Mouse (Mus musculus) neural tube, embryonic 13.5 days (tissue): ENCODE measurements at regions not wholly inside any gene's neighbourhood (a gene's known extent, or its start where the extent isn't known, plus 50 kb on each side); places are given as distances from the start of the nearest gene placed in this dataset.

ENCODE experiments used
- ATAC-seq: fragments of 200-750 bp; cut with Nextera tagmentation; 2 replicates; pipeline ENCODE4 v1.8.0; 2017; ENCODE audit warnings: low read depth, mild to moderate bottlenecking, moderate TSS enrichment, moderate library complexity
- H3K27ac ChIP-seq: fragments of 300-500 bp; sonication (generic); replicated peaks from 2 replicates; pipeline ENCODE4 v1.5.1; 2015; ENCODE audit warnings: moderate library complexity, mild to moderate bottlenecking, inconsistent platforms
- H3K27me3 ChIP-seq: fragments of 300-500 bp; sonication (generic); 2 replicates; pipeline ENCODE4 v1.6.1; 2015; ENCODE audit warnings: mild to moderate bottlenecking, inconsistent platforms
- H3K36me3 ChIP-seq: fragments of 300-500 bp; sonication (generic); 2 replicates; pipeline ENCODE4 v1.6.1; 2015; ENCODE audit warnings: mild to moderate bottlenecking, inconsistent platforms
- H3K4me1 ChIP-seq: fragments of 300-500 bp; sonication (generic); replicated peaks from 2 replicates; pipeline ENCODE4 v1.6.1; 2015; ENCODE audit warnings: inconsistent platforms
- H3K4me2 ChIP-seq: fragments of 300-500 bp; sonication (generic); 2 replicates; pipeline ENCODE4 v1.6.1; 2015; ENCODE audit warnings: inconsistent platforms, mild to moderate bottlenecking, moderate library complexity
- H3K4me3 ChIP-seq: fragments of 300-500 bp; sonication (generic); 2 replicates; pipeline ENCODE4 v1.5.1; 2015; ENCODE audit warnings: mild to moderate bottlenecking, inconsistent platforms
- H3K9ac ChIP-seq: fragments of 300-500 bp; sonication (generic); 2 replicates; pipeline ENCODE4 v1.6.1; 2015; ENCODE audit warnings: moderate library complexity, mild to moderate bottlenecking, inconsistent platforms
- H3K9me3 ChIP-seq: fragments of 300-500 bp; sonication (generic); 2 replicates; pipeline ENCODE4 v1.6.1; 2016; ENCODE audit warnings: inconsistent platforms
- WGBS: fragments of 180-500 bp; shearing (Covaris S2); methylation state at CpG from one replicate; pipeline ENCODE4 v1.1.7; 2015; 5-methylcytosine and 5-hydroxymethylcytosine counted together

GRCm38 (mm10) chr9:33445902-33446301, 809.9 kb downstream of the Ets1 start:
- Histone ChIP-seq H3K4me2 (no peak overlapping the region), H3K27ac (no peak overlapping the region), H3K4me1 (no peaks in the 10 kb centered on the region), H3K9ac (no peak overlapping the region), H3K4me3 (no peak overlapping the region), H3K27me3 (no peaks in the 10 kb centered on the region), H3K36me3 (no peaks in the 10 kb centered on the region), H3K9me3 (no peaks in the 10 kb centered on the region)
- WGBS, result 64% methylated on average over 1 of the region's 1 CpGs
- ATAC-seq, result no peak

GRCm38 (mm10) chr9:33475106-33475505, 839.1 kb downstream of the Ets1 start:
- Histone ChIP-seq H3K4me2 (no peak overlapping the region), H3K4me1 (no peaks in the 10 kb centered on the region), H3K4me3 (no peak overlapping the region), H3K27ac (no peak overlapping the region), H3K27me3 (no peaks in the 10 kb centered on the region), H3K9ac (no peak overlapping the region), H3K9me3 (no peaks in the 10 kb centered on the region), H3K36me3 (no peaks in the 10 kb centered on the region)
- WGBS, result 80% methylated on average over 2 of the region's 2 CpGs
- ATAC-seq, result no peak

GRCm38 (mm10) chr9:33482845-33483540, 847.0 kb downstream of the Ets1 start:
- Histone ChIP-seq H3K27me3 (no peaks in the 10 kb centered on the region), H3K9ac (no peak overlapping the region), H3K4me1 (no peaks in the 10 kb centered on the region), H3K4me3 (no peak overlapping the region), H3K27ac (no peak overlapping the region), H3K9me3 (no peaks in the 10 kb centered on the region), H3K36me3 (no peaks in the 10 kb centered on the region), H3K4me2 (no peak overlapping the region)
- WGBS, result 76% methylated on average over 5 of the region's 5 CpGs
- no peak for ATAC-seq

- no peak for ATAC-seq
- no peak overlapping the region for H3K4me3 ChIP-seq
Observed at GRCm38 (mm10) chr9:33483541-33483846, 847.5 kb downstream of the Ets1 start.

GRCm38 (mm10) chr9:33533101-33533810, 897.2 kb downstream of the Ets1 start:
- 88% methylated on average over 1 of the region's 1 CpGs for WGBS
- Histone ChIP-seq H3K4me2 (no peak overlapping the region), H3K4me1 (0 out of 2 replicates have a peak, but pooled peaks cover 5% of the 10 kb centered on the region), H3K36me3 (no peaks in the 10 kb centered on the region), H3K9ac (no peak overlapping the region), H3K9me3 (no peaks in the 10 kb centered on the region), H3K4me3 (no peak overlapping the region), H3K27ac (no peak overlapping the region), H3K27me3 (no peaks in the 10 kb centered on the region)
- ATAC-seq, result no peak

More at GRCm38 (mm10) chr9:33483541-33483846, 847.5 kb downstream of the Ets1 start:
- Histone ChIP-seq H3K4me1 (no peaks in the 10 kb centered on the region), H3K36me3 (no peaks in the 10 kb centered on the region), H3K9me3 (no peaks in the 10 kb centered on the region), H3K4me2 (no peak overlapping the region), H3K27me3 (no peaks in the 10 kb centered on the region), H3K27ac (no peak overlapping the region), H3K9ac (no peak overlapping the region)
- 86% methylated on average over 2 of the region's 2 CpGs for WGBS

- Histone ChIP-seq H3K4me3 (no peak overlapping the region), H3K36me3 (no peaks in the 10 kb centered on the region), H3K9me3 (no peaks in the 10 kb centered on the region), H3K27me3 (no peaks in the 10 kb centered on the region), H3K27ac (no peak overlapping the region), H3K9ac (no peak overlapping the region), H3K4me2 (no peak overlapping the region), H3K4me1 (peaks cover 29% of the 10 kb centered on the region)
- ATAC-seq, result no peak
- WGBS, result 66% methylated on average over 5 of the region's 5 CpGs
Observed at GRCm38 (mm10) chr9:33543301-33543700, 907.3 kb downstream of the Ets1 start.

GRCm38 (mm10) chr9:33546126-33546737, 910.2 kb downstream of the Ets1 start:
- Histone ChIP-seq H3K4me3 (no peak overlapping the region), H3K27ac (0 out of 2 replicates have a peak overlapping the region, but pooled peaks have one; percentile 15), H3K4me1 (peaks cover 29% of the 10 kb centered on the region), H3K9me3 (no peaks in the 10 kb centered on the region), H3K4me2 (no peak overlapping the region), H3K36me3 (no peaks in the 10 kb centered on the region), H3K27me3 (no peaks in the 10 kb centered on the region), H3K9ac (no peak overlapping the region)
- ATAC-seq, result peak; percentile 63; the same call in 1 of the 2 replicates
- WGBS, result 36% methylated on average over 4 of the region's 4 CpGs

- no peaks in the 10 kb centered on the region for H3K9me3 ChIP-seq
- ATAC-seq, result no peak
- peaks cover 29% of the 10 kb centered on the region for H3K4me1 ChIP-seq
- H3K27me3 ChIP-seq, result no peaks in the 10 kb centered on the region
- no peak overlapping the region for H3K9ac ChIP-seq
- no peaks in the 10 kb centered on the region for H3K36me3 ChIP-seq
- no peak overlapping the region for H3K4me3 ChIP-seq
- no peak overlapping the region for H3K4me2 ChIP-seq
- H3K27ac ChIP-seq, result no peak overlapping the region
- 92% methylated on average over 5 of the region's 5 CpGs for WGBS
Observed at GRCm38 (mm10) chr9:33549395-33549794, 913.4 kb downstream of the Ets1 start.

GRCm38 (mm10) chr9:33571990-33572389, 913.7 kb upstream of the Kirrel3 start:
- Histone ChIP-seq H3K9ac (no peak overlapping the region), H3K27me3 (no peaks in the 10 kb centered on the region), H3K27ac (no peak overlapping the region), H3K4me1 (no peaks in the 10 kb centered on the region), H3K4me3 (no peak overlapping the region), H3K4me2 (no peak overlapping the region), H3K9me3 (no peaks in the 10 kb centered on the region), H3K36me3 (no peaks in the 10 kb centered on the region)
- WGBS, result 89% methylated on average over 2 of the region's 2 CpGs
- ATAC-seq, result no peak

- Histone ChIP-seq H3K4me3 (no peak overlapping the region), H3K9ac (no peak overlapping the region), H3K27me3 (no peaks in the 10 kb centered on the region), H3K36me3 (no peaks in the 10 kb centered on the region), H3K4me1 (no peaks in the 10 kb centered on the region), H3K27ac (no peak overlapping the region), H3K9me3 (no peaks in the 10 kb centered on the region), H3K4me2 (no peak overlapping the region)
- WGBS, result 76% methylated on average over 1 of the region's 1 CpGs
- ATAC-seq, result no peak
Observed at GRCm38 (mm10) chr9:33611511-33611910, 874.2 kb upstream of the Kirrel3 start.

- Histone ChIP-seq H3K9ac (no peak overlapping the region), H3K27ac (no peak overlapping the region), H3K4me3 (no peak overlapping the region), H3K4me1 (0 out of 2 replicates have a peak, but pooled peaks cover 4% of the 10 kb centered on the region), H3K4me2 (no peak overlapping the region), H3K27me3 (no peaks in the 10 kb centered on the region), H3K9me3 (no peaks in the 10 kb centered on the region), H3K36me3 (no peaks in the 10 kb centered on the region)
- WGBS, result 95% methylated on average over 1 of the region's 1 CpGs
- no peak for ATAC-seq
Observed at GRCm38 (mm10) chr9:33624378-33624777, 861.3 kb upstream of the Kirrel3 start.

GRCm38 (mm10) chr9:33629731-33630473, 855.8 kb upstream of the Kirrel3 start:
- H3K4me2 ChIP-seq, result no peak overlapping the region
- no peak overlapping the region for H3K4me3 ChIP-seq
- 0 out of 2 replicates have a peak overlapping the region, but pooled peaks have one; percentile 28 for H3K27ac ChIP-seq
- H3K27me3 ChIP-seq, result no peaks in the 10 kb centered on the region
- peak; percentile 69 for ATAC-seq
- H3K36me3 ChIP-seq, result no peaks in the 10 kb centered on the region
- no peaks in the 10 kb centered on the region for H3K9me3 ChIP-seq
- WGBS, result 49% methylated on average over 6 of the region's 6 CpGs
- H3K9ac ChIP-seq, result no peak overlapping the region
- peaks cover 9% of the 10 kb centered on the region for H3K4me1 ChIP-seq
